Mouse (Mus musculus) gastrocnemius, postnatal 14 days (tissue): ENCODE measurements at regions not wholly inside any gene's neighbourhood (a gene's known extent, or its start where the extent isn't known, plus 50 kb on each side); places are given as distances from the start of the nearest gene placed in this dataset.
A peak's percentile ranks its signal among the peaks of the same experiment; 100 is the strongest.

ENCODE experiments used
- DNase-seq: peaks from one replicate; pipeline ENCODE4 v3.0.0; 2021; ENCODE audit warnings: mixed read lengths
- intact Hi-C: fragments of 180-260 bp; cut with DNase I; formaldehyde crosslinking; loops from one replicate; pipeline ENCODE4 v1.15.1; 2025; ENCODE audit warnings: low total_unique reads

DNA sequence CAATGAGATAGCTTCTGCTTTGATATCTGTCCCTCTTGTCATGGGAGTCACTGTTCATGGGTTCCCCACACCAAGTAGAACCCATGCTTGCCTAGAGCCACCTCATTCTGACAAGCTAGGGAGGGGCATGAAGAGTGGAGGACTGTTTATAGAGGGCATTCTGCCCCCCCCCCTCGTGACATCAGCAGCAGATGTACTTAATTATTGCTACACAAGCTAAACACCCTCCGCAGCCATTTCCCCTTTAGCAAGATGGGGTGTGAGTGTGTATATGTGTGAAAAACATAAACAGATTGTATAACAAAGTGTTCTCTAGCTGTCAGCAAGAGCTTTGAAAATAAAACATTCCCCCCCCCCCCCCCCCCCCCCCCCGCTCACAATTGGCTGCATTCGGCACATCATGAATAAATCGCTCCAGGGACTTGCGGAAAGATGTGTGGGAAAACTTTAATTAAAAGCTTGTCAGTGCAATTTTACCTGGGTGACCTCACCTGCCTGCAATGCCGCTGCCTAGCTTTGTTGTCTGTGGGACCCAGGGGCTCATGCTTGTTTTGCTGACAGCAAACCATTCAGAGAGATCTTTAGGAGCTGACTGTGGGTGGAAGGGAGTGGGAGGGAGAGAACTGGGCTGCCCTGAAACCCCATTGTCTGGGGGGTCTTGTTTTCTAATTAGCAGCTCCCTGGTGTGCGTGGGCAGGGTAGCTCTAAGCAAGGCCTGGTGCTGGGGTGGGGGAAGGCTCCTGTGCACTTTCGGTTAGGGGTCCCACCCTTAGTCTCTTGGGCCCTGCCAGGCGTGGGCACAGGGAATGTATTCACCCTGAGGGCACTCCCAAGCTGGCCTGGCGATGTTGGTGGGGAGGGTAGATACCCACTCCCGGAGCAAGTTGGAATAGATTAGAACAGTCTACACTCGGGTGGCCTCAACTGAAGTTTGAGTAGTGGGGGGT, 63.4 kb downstream of the Irx2 start:
- DNase-seq = no peak

DNA sequence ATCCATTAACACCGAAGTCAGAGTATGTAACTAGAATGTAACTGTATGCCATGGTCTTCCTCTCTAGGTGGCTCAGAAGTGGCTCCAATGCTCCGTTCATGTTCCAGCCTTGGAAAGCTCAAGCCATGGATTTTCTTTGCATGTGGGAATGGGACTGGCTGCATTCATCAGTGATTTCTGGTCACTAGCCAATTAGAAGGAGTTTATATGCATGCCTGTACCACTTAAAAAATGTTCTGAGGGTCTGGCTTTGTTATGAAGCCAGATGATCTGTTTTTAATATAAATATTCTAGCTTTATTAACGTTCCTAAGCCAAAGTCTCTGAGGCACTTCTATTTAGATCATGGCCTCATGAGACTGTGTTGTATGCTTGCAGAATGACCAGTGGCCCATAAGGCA, 78.8 kb downstream of the Irx2 start:
- intact Hi-C loops = no loop called here
- DNase-seq = no peak

More for the DNA sequence above, 63.4 kb downstream of the Irx2 start:
- intact Hi-C loops = no loop called here

DNA sequence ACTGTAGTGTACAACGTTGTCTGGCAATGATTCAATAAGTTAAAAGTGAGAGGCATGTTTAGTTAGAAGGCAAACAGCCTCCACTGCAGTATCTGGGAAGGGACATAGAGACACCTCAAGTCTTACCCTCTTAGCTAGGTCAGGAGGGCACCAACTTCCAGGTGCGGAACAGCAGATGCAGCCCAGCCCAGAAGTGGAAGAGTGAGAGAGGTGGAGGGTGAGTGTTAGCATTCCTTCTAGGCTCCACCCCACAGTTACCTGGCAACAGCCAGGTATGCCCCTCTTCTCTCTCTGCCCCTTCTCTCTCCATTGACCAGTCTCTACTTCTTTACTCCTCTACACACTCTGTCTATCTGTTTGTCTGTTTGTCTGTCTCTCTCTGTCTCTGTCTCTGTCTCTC, 80.1 kb downstream of the Irx2 start:
- intact Hi-C loops = no loop called here
- no peak for DNase-seq

DNA sequence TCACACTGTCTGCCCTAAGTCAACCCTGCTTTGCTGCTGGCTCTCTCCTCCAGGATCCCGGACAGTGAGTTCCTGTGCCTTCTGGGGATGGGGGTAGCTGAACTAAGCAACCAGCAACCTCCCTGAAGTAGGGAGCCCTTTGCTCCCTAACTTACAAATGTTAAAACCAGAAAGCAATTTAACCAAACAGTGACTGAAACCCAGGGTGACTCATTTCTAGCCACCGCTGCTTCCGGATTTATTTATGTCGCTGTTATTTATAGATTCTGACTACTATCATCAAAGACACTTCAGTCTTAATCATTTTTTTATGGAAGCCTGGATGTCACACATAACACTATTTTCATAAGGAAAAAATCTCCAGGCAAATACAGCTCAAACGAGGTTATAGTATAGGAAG, 81.4 kb downstream of the Irx2 start:
- intact Hi-C loops = no loop called here
- no peak for DNase-seq

DNA sequence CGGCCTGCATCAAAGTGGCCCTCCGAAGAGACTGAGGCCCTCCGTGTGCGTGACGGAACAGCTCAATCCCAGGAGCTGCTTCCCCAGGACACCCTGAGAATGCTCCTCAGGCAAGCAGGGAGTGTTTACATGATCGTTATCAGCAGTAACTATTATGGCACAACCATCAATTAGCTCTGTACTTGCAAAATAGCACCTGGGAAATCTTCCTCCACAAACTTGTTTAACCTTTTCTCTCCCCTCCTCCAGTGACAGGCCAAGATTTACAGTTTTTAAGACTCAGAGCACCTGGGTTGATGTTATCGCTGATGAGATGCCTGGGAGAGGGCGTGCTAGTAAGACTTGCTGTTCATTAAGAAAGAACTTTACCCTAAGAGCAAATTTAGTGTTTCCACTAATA, 82.5 kb downstream of the Irx2 start:
- intact Hi-C loops = no loop called here
- no peak for DNase-seq

DNA sequence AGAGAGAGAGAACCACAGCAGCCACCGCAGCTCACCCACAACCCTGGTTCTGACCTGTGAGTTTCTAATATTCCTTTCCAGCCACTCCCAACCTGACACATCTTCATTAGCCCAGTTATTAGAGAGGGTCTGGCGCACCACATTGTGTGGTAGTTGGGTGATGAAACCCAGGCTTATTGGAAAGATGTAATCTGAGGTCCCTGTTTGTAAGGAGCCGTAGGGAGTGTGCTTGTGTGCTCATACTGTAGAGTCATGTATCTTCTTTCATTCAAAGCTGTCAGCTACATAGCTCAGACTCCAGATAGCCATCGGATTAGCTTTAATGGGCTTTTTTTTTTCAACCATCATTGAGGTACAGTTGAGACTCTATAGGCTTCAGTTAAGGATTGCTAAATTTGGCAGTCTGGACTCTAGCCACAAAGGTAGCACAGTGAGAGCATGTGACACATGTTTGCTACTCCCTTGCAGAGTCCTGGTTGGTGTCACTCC, 83.3 kb downstream of the Irx2 start:
- no peak for DNase-seq
- intact Hi-C loops = no loop called here

DNA sequence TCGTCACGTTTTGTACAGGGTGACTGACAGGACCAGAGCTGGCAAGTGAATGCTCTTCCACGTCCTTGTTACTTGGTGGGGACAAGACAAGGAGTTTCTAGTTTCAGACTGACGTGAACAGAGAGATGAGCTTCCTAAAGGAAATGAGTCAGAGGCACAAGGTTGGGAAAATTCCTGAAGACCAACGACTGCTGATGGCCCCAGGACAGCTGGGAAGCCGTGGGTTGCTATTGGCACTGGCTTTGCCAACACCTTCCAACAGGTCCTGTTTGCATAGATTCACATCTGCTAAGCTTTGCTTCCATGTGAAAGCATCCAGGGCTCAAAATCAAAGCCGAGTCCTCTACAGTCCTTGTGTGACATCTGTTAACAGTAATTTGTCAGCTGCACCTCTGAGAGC, 86.2 kb downstream of the Irx2 start:
- DNase-seq = no peak
- intact Hi-C loops = no loop called here

DNA sequence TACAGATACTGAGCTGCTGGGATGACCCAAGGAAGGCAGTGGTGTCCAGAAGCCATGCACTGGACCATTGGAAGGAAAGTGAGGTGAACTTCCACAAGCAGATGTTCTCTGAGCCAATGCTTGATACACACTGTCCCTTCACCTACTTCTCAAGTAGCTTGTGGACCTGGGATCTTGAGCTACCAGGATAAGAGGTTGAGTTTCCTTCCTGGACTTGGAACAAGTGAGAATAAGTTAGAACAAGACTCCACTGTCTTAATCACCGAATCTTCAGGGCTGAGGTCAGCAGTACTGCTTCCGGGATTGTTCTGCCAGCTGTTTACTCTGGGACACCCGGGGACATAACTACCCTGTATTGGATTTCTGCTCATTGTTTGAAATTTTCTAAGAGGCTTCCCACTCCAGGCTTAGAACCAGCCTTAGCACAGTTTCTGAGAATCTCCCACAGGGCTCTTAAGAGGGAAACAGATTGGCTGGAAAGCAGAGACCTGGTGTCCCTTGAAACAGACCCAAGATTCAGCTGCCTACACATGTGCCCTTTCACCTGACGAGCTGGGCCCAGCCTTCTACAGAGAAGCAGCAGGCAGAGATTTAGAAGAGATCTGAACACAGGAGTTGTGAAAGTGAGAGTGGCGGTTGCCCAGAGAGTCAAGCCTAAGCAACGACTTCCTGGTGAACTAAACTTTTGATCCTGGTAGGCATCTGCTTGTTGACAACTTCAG, 87.5 kb downstream of the Irx2 start:
- intact Hi-C loops = no loop called here
- DNase-seq = no peak

DNA sequence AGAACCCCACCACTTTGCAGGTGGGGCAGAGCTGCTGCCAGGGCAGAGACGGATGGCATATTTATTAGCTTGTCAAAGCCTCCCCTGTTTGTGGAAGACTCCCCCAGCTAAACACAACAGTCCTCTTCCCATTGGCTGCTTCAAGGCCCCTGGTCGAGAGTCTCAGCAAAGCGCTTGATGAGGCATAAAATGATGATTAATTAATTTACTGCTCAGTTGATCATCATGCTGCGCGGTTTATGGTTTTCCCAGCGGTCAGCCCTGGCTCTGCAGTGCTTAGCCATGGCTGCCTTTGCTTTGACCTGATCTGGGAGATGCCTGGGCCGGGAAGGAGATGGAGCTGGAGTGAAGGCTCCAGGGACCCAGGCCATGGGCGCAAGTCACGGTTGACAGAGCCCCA, 98.5 kb downstream of the Irx2 start:
- no peak for DNase-seq
- intact Hi-C loops = no loop called here

DNA sequence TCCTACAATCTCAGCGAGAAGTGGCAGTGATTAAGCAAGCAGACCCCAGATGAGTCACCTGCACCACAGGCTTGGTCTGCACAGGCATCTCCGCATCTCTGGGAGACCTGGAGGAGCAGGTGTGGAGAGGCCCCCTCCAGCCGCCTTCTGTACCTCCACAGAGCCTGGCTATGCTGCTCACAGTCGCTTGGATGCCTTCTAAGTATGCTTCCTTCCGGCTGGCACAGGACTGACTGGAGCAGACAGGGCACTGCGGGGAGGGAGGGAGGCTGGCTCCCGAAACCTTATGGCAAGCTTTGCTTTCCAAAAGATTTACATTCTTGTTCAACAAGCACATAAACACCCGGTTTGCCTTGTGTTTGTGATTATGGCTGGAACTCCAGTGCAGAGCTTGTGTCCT, 107.3 kb downstream of the Irx2 start:
- DNase-seq = no peak

DNA sequence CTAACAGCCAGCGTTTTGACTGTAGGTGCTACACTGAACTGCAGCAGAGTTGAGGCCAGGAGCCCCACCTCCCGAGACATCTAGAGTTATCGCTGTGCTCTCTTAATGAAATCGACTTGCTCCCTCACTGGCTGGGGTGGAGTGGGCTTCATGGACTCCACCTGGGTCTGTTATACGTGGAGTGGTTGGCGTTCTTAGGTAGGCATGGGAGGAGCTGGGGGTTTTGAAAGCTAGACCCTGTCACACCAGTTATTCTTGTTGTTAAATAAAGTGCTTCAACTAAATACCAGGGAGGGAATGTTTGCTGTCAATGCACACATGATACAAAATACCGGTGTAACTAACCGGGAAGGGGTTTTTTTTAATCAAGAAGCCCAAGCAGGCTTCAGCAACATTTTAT, 108.4 kb downstream of the Irx2 start:
- no peak for DNase-seq
- intact Hi-C loops = no loop called here

More for the DNA sequence above, 107.3 kb downstream of the Irx2 start:
- intact Hi-C loops = no loop called here

DNA sequence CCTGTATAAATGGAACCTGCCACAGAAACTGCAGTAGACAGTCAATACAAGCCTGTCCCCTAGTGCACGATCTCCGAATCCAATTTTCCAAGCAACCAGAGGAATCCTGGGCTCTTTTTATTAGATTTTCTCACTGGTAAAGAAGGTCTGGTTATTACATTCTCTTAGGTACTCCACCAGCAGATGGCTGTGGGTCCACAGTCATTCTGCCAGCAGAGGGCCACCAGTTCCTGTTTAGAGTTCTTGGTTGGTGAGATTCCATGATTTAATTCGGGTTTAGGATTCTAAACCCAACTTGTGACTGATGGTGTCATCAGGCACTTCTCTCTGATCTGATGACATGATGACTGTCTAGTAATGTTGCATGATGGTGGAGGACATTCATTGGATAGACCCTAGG, 118.6 kb downstream of the Irx2 start:
- DNase-seq = no peak
- intact Hi-C loops = no loop called here

DNA sequence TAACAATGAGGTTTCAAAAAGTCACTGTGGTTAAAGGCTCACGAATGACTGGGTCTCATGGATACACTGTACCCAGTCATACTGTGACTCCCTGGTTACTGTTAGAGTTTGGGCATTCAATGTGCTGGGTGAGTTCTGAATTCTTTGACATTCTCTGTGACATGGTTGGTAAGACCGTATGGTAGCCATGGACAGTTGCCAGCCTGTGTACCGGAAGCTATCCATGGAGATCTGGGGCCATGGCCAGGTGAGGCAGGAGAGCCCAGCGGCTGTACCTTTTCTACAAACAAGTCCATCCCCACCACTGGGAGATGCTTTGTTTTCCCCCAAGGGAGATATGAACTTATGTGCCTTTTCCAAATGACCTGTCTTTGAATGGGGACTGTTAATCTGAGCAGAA, 126.4 kb downstream of the Irx2 start:
- no peak for DNase-seq
- intact Hi-C loops = no loop called here

DNA sequence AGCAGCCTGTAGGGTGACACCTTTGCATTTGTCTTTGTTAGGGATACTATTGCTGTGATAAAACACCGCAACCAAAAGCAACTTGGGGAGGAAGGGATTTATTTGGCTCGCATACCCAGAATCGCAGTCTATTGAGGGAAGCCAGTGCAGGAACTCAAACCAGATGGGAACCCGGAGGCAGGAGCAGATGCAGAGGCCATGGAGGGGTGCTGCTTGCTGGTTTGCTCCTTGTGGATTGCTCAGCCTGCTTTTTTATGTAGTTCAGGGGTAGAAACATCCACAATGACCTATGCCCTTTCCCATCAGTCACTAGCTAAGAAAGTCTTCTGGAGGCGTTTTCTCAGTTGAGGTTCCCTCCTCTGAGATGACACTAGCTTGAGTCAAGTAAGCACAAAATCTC, 133.9 kb downstream of the Irx2 start:
- intact Hi-C loops = no loop called here

DNA sequence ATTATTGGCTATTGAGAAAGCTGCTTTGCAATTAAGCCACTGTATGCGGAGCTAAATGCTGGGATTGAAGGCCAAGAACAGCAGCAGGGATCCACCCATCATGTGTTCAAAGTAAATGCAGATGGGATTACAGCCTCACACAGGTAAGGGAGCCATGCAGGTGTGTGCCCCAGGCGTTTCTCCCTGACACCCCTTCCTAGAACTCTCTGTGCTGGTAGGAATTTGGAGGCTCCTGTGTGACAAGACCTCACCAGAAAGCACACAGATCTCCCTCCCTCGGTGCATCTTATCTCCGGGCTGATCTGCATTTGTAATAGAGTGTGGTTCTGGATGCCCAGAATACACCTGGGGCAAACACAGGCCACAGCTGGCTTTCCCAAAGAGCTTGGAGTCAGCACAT, 134.7 kb downstream of the Irx2 start:
- no peak for DNase-seq
- intact Hi-C loops = no loop called here

More for the DNA sequence above, 133.9 kb downstream of the Irx2 start:
- DNase-seq = no peak

DNA sequence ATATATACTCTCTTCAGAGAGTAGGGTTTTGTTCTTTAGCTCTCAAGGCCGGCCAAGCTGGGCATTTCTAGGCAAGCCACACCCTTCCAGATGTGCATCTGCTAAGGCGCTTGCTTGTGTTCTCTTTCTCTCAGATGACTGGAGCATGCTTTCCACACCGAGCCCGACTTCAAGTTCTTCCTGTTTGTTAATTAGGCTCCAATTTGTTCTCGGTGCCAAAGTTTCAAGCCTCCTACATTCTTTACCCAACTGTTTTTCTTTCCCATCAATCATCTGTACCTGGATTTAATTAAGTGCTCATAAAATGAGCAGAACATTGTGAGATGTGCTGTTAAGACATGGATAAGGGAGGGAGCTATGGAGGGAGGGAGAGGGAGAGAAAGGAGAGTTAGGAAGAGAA, 138.7 kb downstream of the Irx2 start:
- no peak for DNase-seq
- intact Hi-C loops = no loop called here

DNA sequence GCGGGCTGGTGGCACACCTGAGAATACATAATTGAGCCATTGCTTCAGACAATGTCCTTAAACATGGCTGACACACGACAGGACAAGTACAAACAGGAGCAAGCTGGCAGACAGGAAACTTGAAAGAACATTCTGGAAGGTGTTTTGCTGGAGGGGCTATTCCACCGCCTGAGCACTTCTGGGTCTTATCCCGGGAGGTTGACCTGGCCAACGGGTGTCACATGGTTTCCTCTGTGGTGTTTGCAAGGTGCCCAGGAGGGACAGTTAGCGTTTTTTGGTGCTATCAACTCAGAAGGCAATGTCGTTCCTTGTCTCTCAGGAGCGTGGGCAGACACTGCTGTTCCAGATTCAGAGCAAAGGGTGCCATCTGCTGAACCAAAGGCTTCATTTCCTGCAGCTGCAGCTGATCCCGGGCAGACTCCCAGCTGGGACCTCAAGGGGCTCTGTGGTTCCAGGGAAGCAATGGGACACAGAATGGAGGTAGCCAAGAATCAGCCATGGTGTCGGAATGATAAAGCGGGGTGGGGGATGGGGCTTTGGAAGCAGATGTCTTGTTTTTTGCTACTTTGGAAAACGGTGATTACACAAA, 140.5 kb downstream of the Irx2 start:
- intact Hi-C loops = no loop called here
- DNase-seq = peak; percentile 34

DNA sequence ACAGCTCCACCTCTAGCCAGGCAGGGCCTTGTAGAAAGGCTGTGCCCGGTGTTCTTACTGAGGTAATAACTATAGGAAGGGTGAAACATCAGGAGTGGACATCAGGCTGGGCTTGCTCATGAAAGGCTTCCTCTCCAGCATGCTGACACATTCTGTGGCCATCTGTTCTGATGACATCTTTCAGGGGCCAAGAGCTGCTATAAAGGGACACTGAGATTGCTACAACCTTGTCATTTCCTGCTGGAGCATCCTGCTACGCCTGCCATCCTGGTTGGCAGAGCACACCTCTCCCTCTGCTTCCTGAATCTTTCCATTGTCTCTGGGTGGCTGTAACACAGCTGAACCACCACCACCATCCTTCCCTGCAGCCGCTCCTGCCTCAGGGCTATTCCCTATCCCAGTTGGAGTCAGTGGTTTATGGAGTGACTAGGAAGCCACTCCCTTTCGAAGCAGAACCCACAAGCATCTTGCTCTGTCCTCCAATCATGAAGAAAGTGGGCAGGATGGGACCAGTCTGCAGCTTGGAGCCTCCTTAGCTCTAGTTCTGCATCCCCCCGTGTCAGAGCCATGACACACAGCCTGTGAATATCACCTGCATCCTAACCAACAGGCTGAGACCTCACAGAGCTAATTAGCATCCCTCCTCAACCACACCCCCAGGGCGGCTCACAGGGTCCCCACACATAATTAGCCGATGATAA, 154.6 kb downstream of the Irx2 start:
- no peak for DNase-seq
- intact Hi-C loops = no loop called here

DNA sequence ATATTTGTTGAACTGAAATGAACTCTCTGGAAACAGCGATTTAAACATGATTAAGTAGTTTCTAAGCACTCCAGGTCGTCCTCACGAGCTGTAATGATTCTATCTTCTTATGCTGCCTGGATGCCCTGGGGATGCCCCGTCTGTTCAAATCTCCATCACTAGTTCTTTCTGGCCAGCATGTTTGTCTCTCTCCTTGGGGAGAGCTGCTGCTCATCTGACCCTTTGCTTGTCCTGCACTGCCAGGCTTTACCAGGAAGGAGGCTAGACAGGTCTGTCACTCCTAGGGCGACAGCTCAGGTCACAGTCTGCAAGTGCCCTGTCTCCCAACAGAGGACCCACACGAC, 155.1 kb downstream of the Irx2 start:
- intact Hi-C loops = no loop called here
- DNase-seq = no peak

DNA sequence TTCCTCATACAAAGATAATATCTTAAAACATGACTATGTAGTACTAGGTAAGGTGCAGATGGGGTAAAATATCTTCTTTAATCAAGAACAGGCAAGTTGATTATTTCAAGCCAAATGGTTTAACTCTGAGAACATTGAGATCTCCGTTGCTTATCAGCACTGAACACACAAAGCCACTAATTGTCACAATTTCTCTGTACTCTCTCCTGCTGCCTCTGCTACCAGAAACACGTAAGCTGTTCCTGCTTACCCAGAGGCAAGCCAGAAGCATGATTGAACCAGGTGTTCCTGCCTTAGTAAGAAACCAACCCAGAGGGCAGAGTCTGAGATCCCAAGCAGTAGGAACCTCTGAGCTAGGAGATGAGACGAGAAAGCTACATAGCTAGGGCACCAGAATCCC, 164.1 kb downstream of the Irx2 start:
- intact Hi-C loops = no loop called here

More for the DNA sequence above, 164.1 kb downstream of the Irx2 start:
- DNase-seq = no peak
